Mouse (Mus musculus) lung, adult 2 months (tissue): ENCODE data around the gene Hoxc10.

Experiments used
- CTCF ChIP-seq: fragments of 200-500 bp; IDR thresholded peaks from 2 replicates; pipeline ENCODE4 v1.5.1; 2011; ENCODE audit warnings: mild to moderate bottlenecking, low read length, control low read depth; ENCODE audit not compliant: insufficient read depth
- POLR2A ChIP-seq: fragments of 200-500 bp; IDR thresholded peaks from 2 replicates; pipeline ENCODE4 v1.6.1; 2011; ENCODE audit warnings: low read depth, mild to moderate bottlenecking, control low read depth, low read length, borderline replicate concordance; ENCODE audit errors: extremely low read depth

DNA sequence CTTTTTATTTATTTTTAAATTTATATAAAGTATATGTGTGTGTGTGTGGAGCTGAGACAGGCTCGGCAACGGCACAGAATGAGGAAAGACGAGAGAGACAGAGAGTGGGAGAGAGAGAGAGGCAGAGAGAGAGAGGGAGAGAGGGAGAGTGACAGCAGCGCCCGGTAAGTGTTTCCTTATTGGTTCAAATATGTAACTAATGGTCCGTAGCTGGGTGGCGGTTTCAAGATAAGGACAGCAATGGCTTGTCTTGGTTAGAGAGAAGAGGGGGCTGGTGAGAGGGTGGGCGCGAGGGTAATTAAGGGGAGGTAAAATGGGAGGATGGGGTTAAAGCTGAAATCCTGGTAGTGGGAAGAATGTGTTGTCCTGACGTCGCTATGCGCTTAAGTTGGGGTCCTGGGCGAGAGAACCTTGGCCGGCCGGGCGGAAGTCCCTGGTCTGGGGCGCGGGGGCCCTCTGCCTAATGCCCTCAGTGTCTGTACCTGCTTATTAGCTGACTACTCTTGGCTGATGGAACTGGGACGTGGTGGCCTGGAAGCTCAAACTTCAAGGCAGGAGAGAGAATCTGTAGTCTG lies 32.1 kb downstream of the Hoxc10 start:
- TF ChIP-seq CTCF (no peak), POLR2A (no peak)
